Mouse (Mus musculus) liver, embryonic 12.5 days (tissue): ENCODE data around the gene Klk15. TPM values are rescaled to one million over a fixed set of nuclear protein-coding genes. Genes with fewer than 3 reads are reported as not detected.

Source experiments
- polyA plus RNA-seq: library from polyadenylated mRNA; unstranded; fragments of >200 nt; fragmentation: Nextera tagmentation; extraction: Ambion mirVana; gene quantifications from 2 replicates; pipeline ENCODE4 v1.2.1, GENCODE M21; 2016

The Klk15 gene
- polyA plus RNA-seq, 1 experiment from 2014 or later: not detected

Other genes starting within 250 kb of the Klk15 start
- gene Klk14, start 243.3 kb upstream of the Klk15 start, polyA plus RNA-seq: not detected in 2 replicates
- 0.10 and 0.27 TPM in 2 replicates for gene Klk13, start 221.2 kb upstream of the Klk15 start, polyA plus RNA-seq
- gene Klk12, start 164.8 kb upstream of the Klk15 start, polyA plus RNA-seq: not detected in 2 replicates
- gene Klk11, start 159.1 kb upstream of the Klk15 start, polyA plus RNA-seq: not detected in 2 replicates
- gene Klk10, start 152.7 kb upstream of the Klk15 start, polyA plus RNA-seq: not detected in 2 replicates
- not detected in 2 replicates for gene Klk9, start 141.8 kb upstream of the Klk15 start, polyA plus RNA-seq
- 16.0 and 17.3 TPM in 2 replicates for gene Klk8, start 136.2 kb upstream of the Klk15 start, polyA plus RNA-seq
- not detected in 2 replicates for gene Klk7, start 122.4 kb upstream of the Klk15 start, polyA plus RNA-seq
- not detected in 2 replicates for gene Klk6, start 109.2 kb upstream of the Klk15 start, polyA plus RNA-seq
- not detected in 2 replicates for gene Klk5, start 91.8 kb upstream of the Klk15 start, polyA plus RNA-seq
- gene Klk4, start 52.6 kb upstream of the Klk15 start, polyA plus RNA-seq: not detected in 2 replicates
- gene Klk1b8, start 16.9 kb downstream of the Klk15 start, polyA plus RNA-seq: not detected in 2 replicates
- not detected in 2 replicates for gene Klk1b1, start 33.0 kb downstream of the Klk15 start, polyA plus RNA-seq
- gene Klk1b9, start 42.3 kb downstream of the Klk15 start, polyA plus RNA-seq: not detected in 2 replicates
- not detected in 2 replicates for gene Klk1b11, start 62.1 kb downstream of the Klk15 start, polyA plus RNA-seq
- gene Klk1b26, start 78.4 kb downstream of the Klk15 start, polyA plus RNA-seq: not detected in 2 replicates
- gene Klk1b27, start 118.5 kb downstream of the Klk15 start, polyA plus RNA-seq: not detected in 2 replicates
- not detected in 2 replicates for gene Klk1b21, start 168.6 kb downstream of the Klk15 start, polyA plus RNA-seq
- gene Klk1b22, start 178.9 kb downstream of the Klk15 start, polyA plus RNA-seq: not detected in 2 replicates
- not detected in 2 replicates for gene Klk1b16, start 203.0 kb downstream of the Klk15 start, polyA plus RNA-seq